27 mouse cellular contexts compared by ENCODE assay signal in genomic region chr7:124050421-124050820, GRCm38 (mm10).
"Had no signal": no experiment of that assay in that cellular context is flagged by ENCODE, and none has a peak within 500 bp of the region (broad histone marks: within the 10 kb centered on the region; RNA-seq: fewer than 3 reads in every experiment).

No protein-coding gene starts in this region.

- H3K9me3 ChIP-seq: embryonic facial prominence, embryonic 10.5 days; embryonic facial prominence, embryonic 12.5 days; embryonic facial prominence, embryonic 13.5 days; embryonic facial prominence, embryonic 15.5 days; forebrain, embryonic 10.5 days; forebrain, embryonic 12.5 days; forebrain, embryonic 13.5 days had no signal

- H3K9ac ChIP-seq: embryonic facial prominence, embryonic 12.5 days; embryonic facial prominence, embryonic 13.5 days; embryonic facial prominence, embryonic 15.5 days; forebrain, embryonic 12.5 days; forebrain, embryonic 13.5 days; forebrain, postnatal 0 days had no signal

- H3K27ac ChIP-seq: embryonic facial prominence, embryonic 10.5 days; embryonic facial prominence, embryonic 12.5 days; embryonic facial prominence, embryonic 13.5 days; embryonic facial prominence, embryonic 15.5 days; forebrain, embryonic 10.5 days; forebrain, embryonic 12.5 days; forebrain, embryonic 13.5 days; gastrocnemius, adult 2 months had no signal

- H3K4me2 ChIP-seq: embryonic facial prominence, embryonic 12.5 days; embryonic facial prominence, embryonic 13.5 days; embryonic facial prominence, embryonic 15.5 days; forebrain, embryonic 12.5 days; forebrain, embryonic 13.5 days had no signal

- H3K36me3 ChIP-seq: embryonic facial prominence, embryonic 10.5 days; embryonic facial prominence, embryonic 12.5 days; embryonic facial prominence, embryonic 13.5 days; embryonic facial prominence, embryonic 15.5 days; forebrain, embryonic 10.5 days; forebrain, embryonic 12.5 days had no signal

- H3K4me3 ChIP-seq: embryonic facial prominence, embryonic 10.5 days; embryonic facial prominence, embryonic 12.5 days; embryonic facial prominence, embryonic 13.5 days; embryonic facial prominence, embryonic 15.5 days; erythroblast, embryonic 14.5 days; forebrain, embryonic 10.5 days; forebrain, embryonic 12.5 days; forebrain, embryonic 13.5 days; gastrocnemius, adult 2 months had no signal

- ATAC-seq: forebrain, embryonic 13.5 days; forebrain, embryonic 14.5 days; forebrain, embryonic 16.5 days; forebrain, postnatal 0 days had no signal

- H3K27me3 ChIP-seq: embryonic facial prominence, embryonic 12.5 days; embryonic facial prominence, embryonic 13.5 days; embryonic facial prominence, embryonic 15.5 days; forebrain, embryonic 12.5 days; forebrain, embryonic 13.5 days had no signal

- DNase-seq: cerebellum, adult 18-20 months; cerebellum, adult 2 months; cerebellum, adult 8-10 months; cerebellum, adult 9-10 months; cerebellum, adult 9-11 months; cerebellum, postnatal 10 days; cerebellum, postnatal 14 days; cerebellum, postnatal 25 days; cerebellum, postnatal 36 days; embryo, embryonic 11 days; forebrain, postnatal 0 days; gastrocnemius, adult 2 months; gastrocnemius, postnatal 10 days; gastrocnemius, postnatal 14 days; gastrocnemius, postnatal 25 days; gastrocnemius, postnatal 36 days; heart, adult 18-20 months had no signal

- H3K4me1 ChIP-seq: embryonic facial prominence, embryonic 10.5 days; embryonic facial prominence, embryonic 15.5 days; forebrain, embryonic 12.5 days; forebrain, embryonic 13.5 days had no signal
